Mouse (Mus musculus): Measurements from ENCODE around the gene Onecut1. TPM values are rescaled to one million over a fixed set of nuclear protein-coding genes. Genes with fewer than 3 reads are reported as not detected.
A peak's percentile ranks its signal among the peaks of the same experiment; 100 is the strongest.

Onecut1 gene
- total and polyA plus RNA-seq, 2 experiments from 2014 or later = 2.6 to 4.2 TPM

DNA sequence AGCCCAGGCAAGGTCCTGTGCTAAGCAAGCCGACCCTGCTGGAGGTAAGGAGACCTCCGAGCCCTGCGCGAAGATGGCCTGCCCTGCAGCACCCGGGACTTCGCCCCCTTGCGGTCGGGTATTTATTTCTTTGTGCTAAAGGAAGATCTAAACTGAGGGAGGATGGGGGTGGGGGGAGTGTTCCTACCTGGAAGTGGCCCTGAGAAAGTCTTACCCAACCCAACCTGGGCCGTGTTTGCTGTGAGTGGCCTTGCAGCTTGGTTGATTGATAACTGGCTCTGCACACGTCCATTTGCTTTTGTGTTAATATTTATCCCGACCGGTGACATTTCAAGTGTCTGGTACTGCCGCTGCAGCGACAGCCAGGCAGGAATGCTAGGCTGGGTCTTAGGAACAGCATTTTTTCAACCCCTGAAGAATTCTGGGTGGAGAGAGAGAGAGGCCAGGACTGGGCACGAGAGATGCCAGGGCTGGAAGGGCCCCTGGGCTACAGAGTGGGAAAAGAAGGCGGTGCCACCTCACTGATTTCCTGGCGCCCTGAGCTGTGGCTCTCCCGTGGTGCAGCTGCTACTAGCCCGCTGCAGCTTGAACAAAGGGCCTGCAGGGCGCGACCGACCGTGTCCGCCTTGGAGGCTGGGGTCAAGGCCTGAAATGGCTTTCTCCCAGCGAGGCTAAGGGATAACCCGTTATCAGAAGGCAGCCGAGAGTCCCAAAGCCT is 5.0 kb downstream of the Onecut1 start:
- Histone ChIP-seq H3K9ac (replicated peaks; ENCODE audit: low read length) (no peak overlapping the region), H3K27ac (no peak overlapping the region), H3K36me3 (ENCODE audit: insufficient read depth, low read length) (no peaks in the 10 kb centered on the region), H3K9me3 (ENCODE audit: low read length) (no peaks in the 10 kb centered on the region), H3K4me3 (ENCODE audit: low read length) (no peak overlapping the region; the same call in 1 of the 2 replicates), H3K4me1 (ENCODE audit: insufficient read depth, low read length) (peaks cover 4% of the 10 kb centered on the region; the same call in 1 of the 2 replicates), H3K4me2 (ENCODE audit: low read depth, low read length) (no peak overlapping the region), H3K27me3 (ENCODE audit: insufficient read depth, low read length) (peaks cover 61% of the 10 kb centered on the region)
- no peak for DNase-seq (ENCODE audit: low spot score)
- no peak for ATAC-seq
- peak; percentile 28 for TF ChIP-seq CTCF (IDR thresholded peaks at IDR 0.05; ENCODE audit: low read depth)
- WGBS = 6% methylated on average over 27 of the region's 27 CpGs

DNA sequence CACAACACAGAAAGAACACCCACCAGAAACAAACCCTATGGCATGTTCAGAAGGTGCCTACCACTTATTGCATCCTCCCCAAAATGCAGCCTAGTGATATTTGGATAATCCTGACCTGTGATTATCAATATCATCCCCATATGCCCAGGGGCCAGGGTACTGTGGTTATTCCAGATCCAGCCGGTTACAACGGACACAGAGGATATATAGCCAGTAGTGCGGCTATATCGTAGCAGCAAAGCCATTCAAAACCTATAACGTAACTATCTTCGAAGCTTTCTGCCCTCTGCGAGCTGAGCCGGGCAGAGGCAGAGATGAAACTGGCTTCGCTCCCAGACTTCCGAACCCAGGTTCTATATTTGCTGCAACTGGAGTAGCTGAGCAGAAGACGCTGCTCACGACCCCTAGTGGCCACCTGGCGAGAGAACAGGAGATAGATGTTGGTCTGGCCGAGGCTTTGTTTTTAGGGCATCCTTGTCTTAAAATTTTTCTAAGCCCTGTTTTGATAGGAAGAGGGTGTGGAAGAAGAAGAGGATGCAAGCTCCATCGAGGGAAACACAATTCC is 6.0 kb downstream of the Onecut1 start:
- no peaks in the 10 kb centered on the region for H3K36me3 ChIP-seq (ENCODE audit: insufficient read depth, low read length)
- H3K27me3 ChIP-seq (ENCODE audit: insufficient read depth, low read length) = peaks cover 52% of the 10 kb centered on the region
- H3K9me3 ChIP-seq (ENCODE audit: low read length) = no peaks in the 10 kb centered on the region
- no peak overlapping the region for H3K27ac ChIP-seq
- TF ChIP-seq CTCF (IDR thresholded peaks at IDR 0.05; ENCODE audit: low read depth) = peak; percentile 81
- H3K4me1 ChIP-seq (ENCODE audit: insufficient read depth, low read length) = no peaks in the 10 kb centered on the region
- DNase-seq (ENCODE audit: low spot score) (peak; percentile 85), ATAC-seq (peak; percentile 35; the same call in 1 of the 2 replicates)
- H3K4me3 ChIP-seq (ENCODE audit: low read length) = 0 out of 2 replicates have a peak overlapping the region, but pooled peaks have one; percentile 13
- 5% methylated on average over 15 of the region's 15 CpGs for whole genome bisulfite sequencing
- no peak overlapping the region for H3K9ac ChIP-seq (replicated peaks; ENCODE audit: low read length)
- peak overlapping the region; percentile 31 for H3K4me2 ChIP-seq (ENCODE audit: low read depth, low read length)

DNA sequence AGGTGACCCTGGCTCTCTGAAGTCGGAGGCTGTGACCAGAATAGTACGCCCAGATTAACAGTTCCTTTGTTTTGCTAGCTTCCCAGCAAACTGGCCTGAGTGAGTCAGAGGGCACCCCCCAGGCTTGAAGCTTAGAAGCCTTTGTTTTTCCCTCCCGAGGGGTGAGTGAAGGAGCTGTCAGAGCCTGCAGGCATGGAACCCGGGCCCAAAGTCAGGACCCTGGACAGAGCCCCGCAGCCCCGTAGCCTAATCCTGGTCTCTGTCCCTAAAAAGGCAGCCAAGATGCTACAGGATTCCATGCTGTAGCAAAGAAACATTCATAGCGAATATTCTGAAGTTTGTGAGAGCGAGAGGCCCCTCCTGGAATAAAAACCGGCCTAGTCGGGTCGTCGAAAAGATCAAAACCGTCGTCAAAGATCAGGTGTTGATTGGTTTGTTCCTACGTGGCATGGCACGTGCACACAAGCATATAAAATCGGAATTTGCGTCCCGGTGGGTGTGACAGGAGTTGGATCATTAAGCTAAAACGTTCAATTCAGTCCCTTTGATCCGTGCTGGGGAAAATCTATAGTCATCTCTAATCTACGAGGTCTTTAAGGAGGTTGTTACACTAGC is 6.7 kb downstream of the Onecut1 start:
- TF ChIP-seq CTCF (IDR thresholded peaks at IDR 0.05; ENCODE audit: low read depth) = no peak
- H3K9ac ChIP-seq (replicated peaks; ENCODE audit: low read length) = no peak overlapping the region
- no peak overlapping the region for H3K27ac ChIP-seq
- H3K36me3 ChIP-seq (ENCODE audit: insufficient read depth, low read length) = no peaks in the 10 kb centered on the region
- ATAC-seq = no peak
- no peaks in the 10 kb centered on the region for H3K4me1 ChIP-seq (ENCODE audit: insufficient read depth, low read length)
- H3K4me3 ChIP-seq (ENCODE audit: low read length) = no peak overlapping the region
- H3K4me2 ChIP-seq (ENCODE audit: low read depth, low read length) = peak overlapping the region; percentile 31
- H3K27me3 ChIP-seq (ENCODE audit: insufficient read depth, low read length) = peaks cover 45% of the 10 kb centered on the region
- no peaks in the 10 kb centered on the region for H3K9me3 ChIP-seq (ENCODE audit: low read length)
- no peak for DNase-seq (ENCODE audit: low spot score)
- WGBS = 7% methylated on average over 22 of the region's 22 CpGs

DNA sequence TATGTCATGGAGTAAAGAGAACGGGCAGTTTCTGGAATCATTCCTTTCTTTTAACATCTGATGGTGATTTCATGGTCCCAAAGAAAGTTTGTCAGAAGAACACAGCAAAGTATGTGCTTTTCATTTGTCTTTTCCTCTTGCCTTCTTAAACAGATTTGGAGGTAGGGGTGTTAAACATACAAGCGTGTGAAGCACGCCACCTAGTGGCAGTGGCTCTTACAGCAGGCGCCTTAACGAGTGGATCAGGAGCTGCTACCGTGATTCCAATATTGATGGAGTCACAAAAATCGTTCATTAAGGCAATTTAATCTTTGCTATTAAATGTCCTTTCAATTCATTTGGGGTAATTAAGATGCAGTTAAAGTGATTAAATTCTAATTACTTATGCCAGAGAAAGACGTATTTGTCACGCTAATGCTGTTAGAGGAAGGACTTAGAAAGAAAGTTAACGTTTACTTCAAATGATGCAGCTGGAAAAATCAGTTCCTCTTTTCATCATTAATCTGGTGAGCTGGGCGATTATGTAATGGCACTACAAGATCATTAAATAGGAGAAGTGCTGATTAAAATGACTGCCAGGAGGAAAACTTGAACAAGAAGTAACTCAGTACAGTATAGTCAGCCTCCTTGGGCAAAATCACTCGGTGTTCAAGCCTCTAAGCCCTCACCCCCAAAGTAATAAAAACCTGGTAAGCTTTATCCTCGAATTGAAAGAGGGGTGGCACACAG is 9.4 kb downstream of the Onecut1 start:
- WGBS = 19% methylated on average over 13 of the region's 13 CpGs
- peaks cover 21% of the 10 kb centered on the region for H3K27me3 ChIP-seq (ENCODE audit: insufficient read depth, low read length)
- no peak for ATAC-seq

DNA sequence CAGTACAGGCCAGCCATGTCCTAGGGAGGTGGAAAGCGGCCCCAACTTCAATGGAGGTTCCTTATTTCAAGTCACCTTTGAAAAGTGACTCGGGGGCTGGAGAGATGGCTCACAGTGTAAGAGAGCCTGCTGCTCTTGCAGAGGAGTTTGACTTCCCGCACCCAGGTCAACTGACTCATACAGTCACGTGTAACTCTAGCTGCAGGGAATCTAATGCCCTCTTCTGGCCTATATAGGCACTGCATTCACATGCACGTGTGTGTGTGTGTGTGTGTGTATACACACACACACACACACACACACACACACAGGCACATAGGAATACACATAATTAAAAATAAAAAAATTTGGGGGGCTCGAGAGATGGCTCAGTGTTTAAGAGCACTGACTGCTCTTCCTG is 14.6 kb downstream of the Onecut1 start:
- TF ChIP-seq CTCF (IDR thresholded peaks at IDR 0.05; ENCODE audit: low read depth) = peak; percentile 26; the same call in 1 of the 2 replicates
- no peak overlapping the region for H3K9ac ChIP-seq (replicated peaks; ENCODE audit: low read length)
- ATAC-seq (no peak), DNase-seq (ENCODE audit: low spot score) (no peak)
- H3K27ac ChIP-seq = no peak overlapping the region
- H3K27me3 ChIP-seq (ENCODE audit: insufficient read depth, low read length) = no peaks in the 10 kb centered on the region
- H3K4me2 ChIP-seq (ENCODE audit: low read depth, low read length) = no peak overlapping the region
- H3K4me3 ChIP-seq (ENCODE audit: low read length) = no peak overlapping the region
- H3K36me3 ChIP-seq (ENCODE audit: insufficient read depth, low read length) = no peaks in the 10 kb centered on the region
- no peaks in the 10 kb centered on the region for H3K9me3 ChIP-seq (ENCODE audit: low read length)
- WGBS = 81% methylated on average over 6 of the region's 6 CpGs
- H3K4me1 ChIP-seq (ENCODE audit: insufficient read depth, low read length) = no peaks in the 10 kb centered on the region

More for the DNA sequence above, 9.4 kb downstream of the Onecut1 start:
- TF ChIP-seq CTCF (IDR thresholded peaks at IDR 0.05; ENCODE audit: low read depth) = peak; percentile 95
- Histone ChIP-seq H3K36me3 (ENCODE audit: insufficient read depth, low read length) (no peaks in the 10 kb centered on the region), H3K4me2 (ENCODE audit: low read depth, low read length) (no peak overlapping the region), H3K27ac (no peak overlapping the region), H3K9me3 (ENCODE audit: low read length) (no peaks in the 10 kb centered on the region), H3K4me3 (ENCODE audit: low read length) (no peak overlapping the region), H3K9ac (replicated peaks; ENCODE audit: low read length) (no peak overlapping the region), H3K4me1 (ENCODE audit: insufficient read depth, low read length) (no peaks in the 10 kb centered on the region)
- peak; percentile 93 for DNase-seq (ENCODE audit: low spot score)

DNA sequence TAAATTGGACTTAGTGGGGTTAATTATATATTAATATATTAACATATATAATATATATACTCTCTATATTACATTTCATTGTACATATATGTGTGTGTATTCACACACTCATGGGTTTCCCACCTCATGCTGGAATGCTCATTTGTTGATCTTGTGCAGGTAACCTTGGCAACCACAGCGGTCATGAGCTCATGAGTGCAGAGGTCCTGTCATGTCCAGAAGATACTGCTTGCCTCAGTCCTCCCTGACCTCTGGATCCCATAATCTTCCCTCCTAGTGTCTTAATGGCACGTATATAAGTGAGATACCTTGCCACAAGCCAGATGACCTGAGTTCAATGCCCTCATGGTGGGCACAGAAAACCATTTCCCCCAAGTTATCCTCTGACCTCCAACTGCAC is 16.0 kb downstream of the Onecut1 start:
- 83% methylated on average over 2 of the region's 2 CpGs for WGBS
- Histone ChIP-seq H3K36me3 (ENCODE audit: insufficient read depth, low read length) (no peaks in the 10 kb centered on the region), H3K9me3 (ENCODE audit: low read length) (no peaks in the 10 kb centered on the region), H3K27me3 (ENCODE audit: insufficient read depth, low read length) (no peaks in the 10 kb centered on the region), H3K4me2 (ENCODE audit: low read depth, low read length) (no peak overlapping the region), H3K4me1 (ENCODE audit: insufficient read depth, low read length) (no peaks in the 10 kb centered on the region), H3K27ac (no peak overlapping the region), H3K4me3 (ENCODE audit: low read length) (no peak overlapping the region), H3K9ac (replicated peaks; ENCODE audit: low read length) (no peak overlapping the region)
- no peak for ATAC-seq
- DNase-seq (ENCODE audit: low spot score) = no peak
- TF ChIP-seq CTCF (IDR thresholded peaks at IDR 0.05; ENCODE audit: low read depth) = no peak
